Mouse (Mus musculus) spleen, adult 2 months (tissue): ENCODE measurements around the gene Hnrnpul2.

ENCODE experiments used
- CTCF ChIP-seq: fragments of 200-500 bp; IDR thresholded peaks from 2 replicates; pipeline ENCODE4 v1.5.1; 2011; ENCODE audit warnings: mild to moderate bottlenecking, inconsistent platforms; ENCODE audit not compliant: insufficient read depth, insufficient read length, insufficient replicate concordance; ENCODE audit errors: extremely low read depth
- POLR2A ChIP-seq: fragments of 200-500 bp; IDR thresholded peaks from 2 replicates; pipeline ENCODE4 v1.6.1; 2011; ENCODE audit warnings: low read depth, low read length, inconsistent platforms

GRCm38 (mm10) chr19:8818801-8819595, 812 bp upstream of the Hnrnpul2 start, which contains the start of gene Ttc9c:
- TF ChIP-seq CTCF (no peak), POLR2A (peak; percentile 57)
